Mouse (Mus musculus): ENCODE data around the gene Qrsl1. TPM values are rescaled to one million over a fixed set of nuclear protein-coding genes. Genes with fewer than 3 reads are reported as not detected.

Gene Qrsl1
- polyA plus RNA-seq, 1 experiment, result 5.0 TPM

DNA sequence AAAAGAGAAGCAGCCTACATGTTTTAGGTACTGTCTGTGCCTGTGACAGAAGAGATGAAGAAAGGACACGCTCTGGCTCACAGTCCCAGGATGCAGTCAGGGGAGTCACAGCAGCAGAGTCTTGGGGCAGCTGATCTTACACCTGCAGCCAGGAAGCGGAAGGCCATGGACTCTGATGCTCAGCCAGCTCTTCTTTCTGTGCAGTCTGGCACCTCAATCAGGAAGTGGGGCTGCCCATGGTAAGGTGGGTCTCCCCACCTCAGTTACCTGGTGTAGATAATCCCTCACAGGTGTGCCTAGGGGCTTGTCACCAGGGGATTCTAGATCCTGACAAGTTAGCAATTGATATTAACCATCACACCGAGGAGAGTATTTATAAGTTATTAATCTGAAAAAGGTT lies 21.6 kb upstream of the Qrsl1 start:
- TF ChIP-seq CTCF (IDR thresholded peaks at IDR 0.05; ENCODE audit: extremely low read depth, insufficient read length, insufficient replicate concordance, low read depth, low read length) (no peak), POLR2A (IDR thresholded peaks at IDR 0.05; ENCODE audit: low read depth, low read length) (no peak)
- Histone ChIP-seq H3K27ac (ENCODE audit: insufficient read depth, low read depth, low read length) (no peak overlapping the region), H3K4me1 (ENCODE audit: control insufficient read depth, insufficient read depth, insufficient read length, low read length) (no peaks in the 10 kb centered on the region), H3K4me3 (ENCODE audit: low read depth, low read length) (no peak overlapping the region), H3K36me3 (ENCODE audit: control insufficient read depth, insufficient read depth, low read length) (peaks cover 11% of the 10 kb centered on the region), H3K27me3 (ENCODE audit: control insufficient read depth, insufficient read depth, low read length) (no peaks in the 10 kb centered on the region)
- WGBS, result 95% methylated on average over 3 of the region's 3 CpGs

DNA sequence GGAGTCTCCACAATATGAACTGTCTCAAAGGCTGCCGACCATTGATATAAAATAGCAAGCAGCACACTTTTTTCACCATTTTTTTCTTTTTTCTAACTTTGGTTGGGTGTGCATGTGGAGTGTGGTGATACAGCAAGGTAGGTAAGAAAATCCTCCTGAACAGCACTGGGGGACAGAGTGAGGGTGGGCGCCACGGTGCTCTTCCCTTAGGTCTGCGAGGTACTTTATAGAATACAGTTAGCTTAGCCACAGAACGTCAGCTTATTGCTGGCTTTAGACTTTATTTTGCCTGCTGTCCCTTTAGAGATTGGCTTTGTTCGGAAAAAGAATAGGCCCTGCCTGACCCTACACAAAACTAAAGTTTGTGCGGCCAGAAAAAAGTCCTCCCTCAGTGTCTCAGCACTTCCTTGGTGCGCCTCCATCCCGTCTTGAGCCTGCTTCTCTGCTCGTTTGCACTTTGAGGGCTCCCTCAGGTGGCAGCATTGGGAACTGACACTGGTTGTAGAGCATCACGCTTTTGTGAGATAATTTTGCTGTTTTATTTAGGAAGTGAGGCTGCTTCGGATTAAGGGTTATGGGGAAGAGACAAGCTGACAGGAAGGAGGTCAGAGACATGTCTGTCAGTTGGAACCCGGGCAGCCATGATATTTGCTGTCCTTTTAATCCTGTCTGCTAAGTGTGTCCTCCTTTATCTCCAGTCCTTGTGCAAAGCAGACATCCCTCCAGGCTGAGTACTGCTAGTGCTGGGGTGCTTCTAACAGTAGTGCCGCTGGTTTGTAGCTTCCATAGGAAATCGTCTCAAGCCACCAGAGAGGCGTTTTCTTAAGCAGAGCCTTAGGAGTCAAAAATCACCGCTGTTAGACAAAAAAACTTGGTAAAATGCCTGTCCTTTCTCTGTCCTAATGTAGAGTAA lies 17.4 kb upstream of the Qrsl1 start:
- Histone ChIP-seq H3K27me3 (ENCODE audit: control insufficient read depth, insufficient read depth, low read length) (no peaks in the 10 kb centered on the region), H3K27ac (ENCODE audit: insufficient read depth, low read depth, low read length) (no peak overlapping the region), H3K36me3 (ENCODE audit: control insufficient read depth, insufficient read depth, low read length) (peaks cover 15% of the 10 kb centered on the region), H3K4me1 (ENCODE audit: control insufficient read depth, insufficient read depth, insufficient read length, low read length) (no peaks in the 10 kb centered on the region), H3K4me3 (ENCODE audit: low read depth, low read length) (no peak overlapping the region)
- TF ChIP-seq CTCF (IDR thresholded peaks at IDR 0.05; ENCODE audit: extremely low read depth, insufficient read length, insufficient replicate concordance, low read depth, low read length) (peak; percentile 89), POLR2A (IDR thresholded peaks at IDR 0.05; ENCODE audit: low read depth, low read length) (no peak)
- WGBS, result 49% methylated on average over 17 of the region's 17 CpGs

DNA sequence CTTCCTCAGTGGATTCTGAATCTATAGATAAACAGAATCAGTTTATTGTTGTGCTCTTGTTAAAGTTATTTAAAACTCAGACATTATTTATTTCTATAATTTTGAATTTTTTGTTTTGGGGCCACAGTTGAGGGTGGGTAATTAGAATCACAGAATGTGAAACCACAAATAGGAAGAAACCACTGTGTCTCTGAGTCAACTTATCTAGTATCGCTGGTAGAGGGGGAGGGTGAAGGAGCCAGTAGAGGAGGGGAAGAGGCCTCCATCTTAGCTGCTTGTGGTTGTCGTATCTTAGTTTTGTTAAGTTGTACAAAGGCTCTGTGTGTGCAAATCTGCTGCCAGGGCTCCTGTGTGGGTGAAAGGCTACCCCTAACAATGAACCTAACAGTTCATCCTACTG lies 15.2 kb upstream of the Qrsl1 start:
- 77% methylated on average over 2 of the region's 2 CpGs for WGBS
- no peak for TF ChIP-seq POLR2A (IDR thresholded peaks at IDR 0.05; ENCODE audit: low read depth, low read length)
- TF ChIP-seq CTCF (IDR thresholded peaks at IDR 0.05; ENCODE audit: extremely low read depth, insufficient read length, insufficient replicate concordance, low read depth, low read length), result no peak
- Histone ChIP-seq H3K27ac (ENCODE audit: insufficient read depth, low read depth, low read length) (no peak overlapping the region), H3K4me1 (ENCODE audit: control insufficient read depth, insufficient read depth, insufficient read length, low read length) (no peaks in the 10 kb centered on the region), H3K27me3 (ENCODE audit: control insufficient read depth, insufficient read depth, low read length) (no peaks in the 10 kb centered on the region), H3K36me3 (ENCODE audit: control insufficient read depth, insufficient read depth, low read length) (peaks cover 9% of the 10 kb centered on the region), H3K4me3 (ENCODE audit: low read depth, low read length) (no peak overlapping the region)

DNA sequence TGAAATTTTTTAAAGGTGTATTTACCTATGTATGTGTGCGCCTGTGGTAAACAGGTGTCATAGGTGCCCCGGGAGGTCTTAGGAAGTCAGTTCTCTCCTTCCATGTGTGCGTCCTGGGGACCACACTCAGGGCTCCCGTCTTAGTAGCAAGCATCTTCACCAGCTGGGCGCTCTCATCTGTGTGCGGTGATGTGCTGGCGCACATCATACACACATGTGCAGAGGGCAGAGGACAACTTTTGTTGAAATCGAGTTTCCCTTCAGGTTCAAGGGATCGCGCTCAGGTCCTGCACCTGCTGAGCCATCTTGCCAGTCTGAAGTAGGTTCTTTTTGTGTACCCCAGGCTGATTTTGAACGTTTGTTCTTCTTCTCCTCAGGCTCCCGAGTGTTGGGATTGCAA lies 14.6 kb upstream of the Qrsl1 start:
- Histone ChIP-seq H3K4me1 (ENCODE audit: control insufficient read depth, insufficient read depth, insufficient read length, low read length) (no peaks in the 10 kb centered on the region), H3K4me3 (ENCODE audit: low read depth, low read length) (no peak overlapping the region), H3K27me3 (ENCODE audit: control insufficient read depth, insufficient read depth, low read length) (no peaks in the 10 kb centered on the region), H3K27ac (ENCODE audit: insufficient read depth, low read depth, low read length) (no peak overlapping the region), H3K36me3 (ENCODE audit: control insufficient read depth, insufficient read depth, low read length) (peaks cover 10% of the 10 kb centered on the region)
- no peak for TF ChIP-seq CTCF (IDR thresholded peaks at IDR 0.05; ENCODE audit: extremely low read depth, insufficient read length, insufficient replicate concordance, low read depth, low read length)
- no peak for TF ChIP-seq POLR2A (IDR thresholded peaks at IDR 0.05; ENCODE audit: low read depth, low read length)
- WGBS, result 86% methylated on average over 12 of the region's 12 CpGs

DNA sequence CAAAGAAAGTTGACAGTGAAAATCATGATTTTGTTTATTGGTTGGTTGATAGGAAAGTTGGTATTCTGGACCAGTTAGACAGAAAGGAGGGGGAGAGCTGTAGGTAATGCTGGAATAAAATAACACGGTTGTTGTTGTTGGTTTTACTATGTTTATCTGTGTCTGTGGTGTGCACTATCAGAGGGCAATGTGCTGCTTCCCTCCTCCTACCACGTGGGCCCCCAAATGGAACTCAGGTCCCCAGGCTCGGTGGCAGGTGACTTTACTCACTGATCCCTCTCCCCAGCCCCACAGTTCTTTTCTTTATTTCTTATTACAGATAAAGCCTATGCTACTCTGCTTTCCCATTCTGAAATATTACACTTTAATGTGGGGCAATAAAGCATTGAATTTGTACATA lies 10.7 kb upstream of the Qrsl1 start:
- Histone ChIP-seq H3K27me3 (ENCODE audit: control insufficient read depth, insufficient read depth, low read length) (no peaks in the 10 kb centered on the region), H3K4me1 (ENCODE audit: control insufficient read depth, insufficient read depth, insufficient read length, low read length) (no peaks in the 10 kb centered on the region), H3K4me3 (ENCODE audit: low read depth, low read length) (no peak overlapping the region), H3K36me3 (ENCODE audit: control insufficient read depth, insufficient read depth, low read length) (peaks cover 11% of the 10 kb centered on the region), H3K27ac (ENCODE audit: insufficient read depth, low read depth, low read length) (no peak overlapping the region)
- no peak for TF ChIP-seq POLR2A (IDR thresholded peaks at IDR 0.05; ENCODE audit: low read depth, low read length)
- 86% methylated on average over 3 of the region's 3 CpGs for WGBS

DNA sequence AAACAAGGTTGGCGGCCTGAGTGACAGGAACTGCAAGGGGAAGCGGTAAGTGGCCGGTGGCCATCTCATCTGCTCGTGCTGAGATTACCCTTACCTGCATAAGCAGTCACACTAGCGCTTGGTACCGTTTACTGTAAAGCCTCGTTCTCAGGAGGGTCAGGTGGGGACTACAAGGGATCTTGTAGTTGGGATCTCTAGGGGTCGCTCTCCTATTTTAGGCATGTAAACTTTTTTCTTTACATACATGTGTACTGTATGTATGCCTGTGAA lies 9.3 kb upstream of the Qrsl1 start:
- Histone ChIP-seq H3K27ac (ENCODE audit: insufficient read depth, low read depth, low read length) (no peak overlapping the region), H3K27me3 (ENCODE audit: control insufficient read depth, insufficient read depth, low read length) (no peaks in the 10 kb centered on the region), H3K4me3 (ENCODE audit: low read depth, low read length) (no peak overlapping the region), H3K4me1 (ENCODE audit: control insufficient read depth, insufficient read depth, insufficient read length, low read length) (no peaks in the 10 kb centered on the region), H3K36me3 (ENCODE audit: control insufficient read depth, insufficient read depth, low read length) (peaks cover 10% of the 10 kb centered on the region)
- WGBS, result 85% methylated on average over 8 of the region's 8 CpGs
- TF ChIP-seq CTCF (IDR thresholded peaks at IDR 0.05; ENCODE audit: extremely low read depth, insufficient read length, insufficient replicate concordance, low read depth, low read length) (no peak), POLR2A (IDR thresholded peaks at IDR 0.05; ENCODE audit: low read depth, low read length) (no peak)

DNA sequence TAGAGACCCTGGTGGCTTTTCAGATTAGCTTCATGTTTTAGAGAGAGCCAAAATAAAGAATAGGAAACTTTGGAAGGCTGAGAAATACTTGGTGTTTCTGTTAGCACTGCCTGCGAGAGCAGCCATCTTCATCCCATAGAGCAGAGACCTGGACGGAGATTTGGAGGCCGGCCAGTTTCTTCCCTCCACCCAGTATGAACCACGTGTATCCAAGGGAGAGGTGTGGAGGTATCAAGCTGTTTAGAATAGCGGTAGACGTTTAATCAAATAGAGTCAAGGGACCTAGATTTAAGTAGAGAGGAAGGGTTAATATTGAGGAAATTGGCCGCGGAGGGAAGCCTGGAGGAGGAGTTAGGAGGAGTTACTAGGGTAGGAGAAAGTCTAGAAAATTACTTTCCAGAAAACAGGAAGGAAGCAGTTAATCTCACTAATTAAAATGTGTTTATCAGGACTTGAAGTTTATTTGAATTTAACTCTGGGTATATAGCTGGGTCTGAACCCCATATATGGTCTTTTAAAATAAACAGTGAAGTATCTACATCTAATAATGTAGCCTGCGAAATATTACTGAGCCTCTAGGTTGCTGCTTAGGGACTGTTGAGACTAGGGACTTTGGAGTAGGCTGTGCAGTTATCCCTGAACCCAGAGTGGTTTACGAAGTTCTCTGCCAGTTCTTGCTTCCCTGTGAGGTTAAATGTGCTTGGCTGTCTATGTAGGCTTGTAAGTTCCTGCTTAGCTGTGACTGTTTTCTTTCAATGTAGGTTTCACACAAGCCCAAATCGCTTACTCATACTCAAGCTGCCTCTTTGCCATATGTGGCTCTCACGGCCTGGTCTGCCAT lies 8.7 kb upstream of the Qrsl1 start:
- TF ChIP-seq POLR2A (IDR thresholded peaks at IDR 0.05; ENCODE audit: low read depth, low read length) (no peak), CTCF (IDR thresholded peaks at IDR 0.05; ENCODE audit: extremely low read depth, insufficient read length, insufficient replicate concordance, low read depth, low read length) (no peak)
- Histone ChIP-seq H3K36me3 (ENCODE audit: control insufficient read depth, insufficient read depth, low read length) (peaks cover 10% of the 10 kb centered on the region), H3K4me1 (ENCODE audit: control insufficient read depth, insufficient read depth, insufficient read length, low read length) (no peaks in the 10 kb centered on the region), H3K27me3 (ENCODE audit: control insufficient read depth, insufficient read depth, low read length) (no peaks in the 10 kb centered on the region), H3K27ac (ENCODE audit: insufficient read depth, low read depth, low read length) (no peak overlapping the region), H3K4me3 (ENCODE audit: low read depth, low read length) (no peak overlapping the region)
- WGBS, result 68% methylated on average over 12 of the region's 12 CpGs
